Comparison of ENCODE assay signal across 9 mouse cellular contexts in the genomic region with DNA sequence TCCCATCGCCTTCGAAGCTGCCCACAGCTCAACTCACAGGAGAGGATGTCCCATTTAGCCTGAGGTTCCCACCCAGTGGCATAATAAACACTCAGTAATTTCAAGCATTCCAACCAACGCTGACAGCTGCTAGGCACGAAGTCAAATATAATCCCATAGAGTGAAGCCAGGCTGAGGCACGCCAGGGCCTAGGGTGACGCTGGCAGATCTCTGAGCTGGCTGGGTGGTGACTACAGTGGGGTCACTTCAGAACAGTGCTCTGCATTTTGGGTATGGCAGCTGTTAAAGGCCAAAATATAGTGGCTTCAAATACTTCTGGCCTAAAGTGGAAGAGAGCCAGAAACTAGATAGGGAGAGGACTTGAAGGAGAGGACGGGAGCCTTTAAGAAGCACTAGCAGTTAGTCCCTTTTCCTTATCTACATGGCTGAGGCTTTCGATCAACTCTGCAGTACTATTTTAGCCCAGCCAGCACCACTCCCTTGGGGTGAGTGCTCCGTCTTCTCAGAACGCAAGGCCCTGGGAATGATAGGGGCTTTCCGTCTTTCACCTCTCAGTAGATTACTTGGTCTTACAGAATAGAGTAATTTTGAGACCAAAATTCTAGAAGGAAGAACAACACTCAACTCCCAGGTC.
A peak's percentile ranks its signal among the peaks of the same experiment; 100 is the strongest.
DNase-seq lines count a peak whose midpoint lies in the region; ATAC-seq lines count a peak whose summit lies in the region.
"Had no signal": no experiment of that assay in that cellular context is flagged by ENCODE, and none has a peak within 500 bp of the region (broad histone marks: within the 10 kb centered on the region; RNA-seq: fewer than 3 reads in every experiment).

No protein-coding gene starts in this region.

- peak; percentile 95 for ATAC-seq in megakaryocyte progenitor cell, adult 5-6 weeks (replicated peaks; ENCODE audit: poor library complexity)

- peak; percentile 9 for DNase-seq in kidney, adult 9 months
- DNase-seq in kidney, postnatal 10 days: no peak
- DNase-seq in heart, adult 11 months: peak; percentile 94
- DNase-seq in liver: peak; percentile 49
- no peak for DNase-seq in spleen, adult 18-20 months
- no peak for DNase-seq in right cerebral cortex, postnatal 36 days (ENCODE audit: low spot score in 2 of 2)
- no peak for DNase-seq in frontal cortex, postnatal 10 days (ENCODE audit: low spot score in 2 of 2)
- DNase-seq: thymus, postnatal 14 days had no signal

Comparison
In these comparisons a context has a peak if more than half of its experiments do, and no peak if none do; other contexts are left out.
1. DNase-seq: peak in kidney, adult 9 months (single experiment), heart, adult 11 months (single experiment) and liver (single experiment); none in kidney, postnatal 10 days (single experiment), spleen, adult 18-20 months (0 of 2), right cerebral cortex, postnatal 36 days (0 of 2) and frontal cortex, postnatal 10 days (0 of 2).